Mouse (Mus musculus) liver, adult 2 months (tissue): ENCODE measurements around the gene Tm6sf1.

Source experiments
- CTCF ChIP-seq: fragments of 200-500 bp; IDR thresholded peaks from 2 replicates; pipeline ENCODE4 v1.5.1; 2011; ENCODE audit warnings: low read depth, low read length, control low read depth
- POLR2A ChIP-seq: fragments of 200-500 bp; IDR thresholded peaks from 2 replicates; pipeline ENCODE4 v1.6.1; 2011; ENCODE audit warnings: low read length, control low read depth; ENCODE audit not compliant: insufficient read depth; ENCODE audit errors: extremely low read depth

DNA sequence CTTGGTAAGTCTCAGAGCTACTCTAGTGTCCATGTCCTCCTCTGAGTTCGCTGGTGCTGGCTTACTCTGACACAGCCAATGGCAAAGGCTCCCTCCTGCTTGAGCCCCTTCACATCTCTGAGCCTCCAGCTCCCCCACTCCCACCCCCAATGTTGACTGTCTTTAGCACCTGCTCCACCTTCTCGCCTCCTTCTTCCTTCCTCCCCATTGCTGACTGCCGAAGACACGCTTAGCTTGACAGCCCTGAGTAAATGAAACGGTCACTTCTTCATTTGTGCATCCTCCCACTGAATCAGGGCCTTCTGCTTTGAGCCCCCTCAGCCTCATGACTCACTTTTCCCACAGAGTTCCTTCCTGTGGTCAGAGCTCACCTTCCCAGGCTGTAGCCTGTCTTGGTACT, 2.2 kb downstream of the Tm6sf1 start:
- TF ChIP-seq POLR2A (no peak), CTCF (no peak)
